Mouse (Mus musculus) embryo, embryonic 10.5 days (tissue): ENCODE measurements at regions not wholly inside any gene's neighbourhood (a gene's known extent, or its start where the extent isn't known, plus 50 kb on each side); places are given as distances from the start of the nearest gene placed in this dataset.
A peak's percentile ranks its signal among the peaks of the same experiment; 100 is the strongest.

Experiments
- DNase-seq: peaks from one replicate; pipeline ENCODE4 v3.0.0-alpha.2; 2015; ENCODE audit warnings: low spot score

DNA sequence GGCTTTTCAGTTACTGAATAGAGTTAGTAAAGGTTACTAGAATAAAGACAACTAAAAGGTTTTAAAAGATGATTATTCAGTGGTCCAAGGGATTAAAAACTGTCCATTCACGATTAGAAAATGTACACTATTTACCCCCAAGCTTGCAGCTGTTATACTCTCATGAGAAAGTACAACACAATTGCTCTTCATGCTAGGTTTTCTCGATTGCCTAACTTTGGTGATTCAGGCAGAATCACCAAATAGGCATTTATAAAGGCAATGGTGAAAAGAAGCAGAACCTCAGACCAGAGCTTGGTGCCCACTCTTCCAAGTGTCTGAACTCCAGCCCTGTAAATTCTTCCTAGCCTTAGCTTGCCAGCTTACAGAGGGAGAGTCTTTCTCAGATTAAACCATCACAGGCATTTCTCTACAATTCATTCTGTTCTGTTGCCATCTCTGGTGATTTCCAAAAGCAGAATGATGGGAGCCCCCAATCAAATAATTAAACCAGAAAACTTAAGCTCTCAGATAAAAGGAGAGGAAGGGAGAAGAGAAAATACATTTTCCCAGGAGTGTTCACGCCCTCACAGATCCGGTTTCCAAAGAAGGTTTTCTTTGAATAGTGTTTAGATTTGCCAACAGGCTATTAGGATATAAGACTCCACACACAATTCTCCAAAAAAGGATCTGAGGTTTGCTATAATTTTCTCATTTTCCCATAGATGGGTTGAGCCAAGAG is 657.0 kb downstream of the Slc22a22 start:
- DNase-seq = no peak

DNA sequence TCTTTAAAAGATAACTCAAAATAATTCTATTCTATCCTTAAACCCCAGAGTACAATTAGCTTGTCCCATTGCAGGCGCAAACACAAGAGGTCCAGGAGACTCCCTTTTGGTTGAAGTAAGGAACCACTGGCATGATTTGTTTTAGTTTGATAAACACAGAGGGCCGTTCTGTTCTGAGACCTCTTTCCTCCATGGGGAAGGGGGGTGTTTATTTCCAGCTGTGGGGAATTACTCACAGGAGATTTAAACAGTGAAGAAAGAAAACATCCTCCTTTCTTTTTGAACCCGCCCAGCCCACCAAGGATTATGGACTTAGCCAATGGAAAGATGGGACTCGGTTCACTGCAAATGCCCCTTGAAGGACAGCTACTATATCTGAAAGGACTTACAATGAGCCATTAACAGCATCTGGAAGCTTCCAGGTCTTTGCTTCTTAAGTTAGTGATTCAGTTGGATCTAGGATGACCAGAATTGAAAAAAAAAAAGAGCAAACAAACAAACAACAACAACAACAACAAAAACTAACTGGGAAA is 659.2 kb downstream of the Slc22a22 start:
- peak; percentile 57 for DNase-seq

DNA sequence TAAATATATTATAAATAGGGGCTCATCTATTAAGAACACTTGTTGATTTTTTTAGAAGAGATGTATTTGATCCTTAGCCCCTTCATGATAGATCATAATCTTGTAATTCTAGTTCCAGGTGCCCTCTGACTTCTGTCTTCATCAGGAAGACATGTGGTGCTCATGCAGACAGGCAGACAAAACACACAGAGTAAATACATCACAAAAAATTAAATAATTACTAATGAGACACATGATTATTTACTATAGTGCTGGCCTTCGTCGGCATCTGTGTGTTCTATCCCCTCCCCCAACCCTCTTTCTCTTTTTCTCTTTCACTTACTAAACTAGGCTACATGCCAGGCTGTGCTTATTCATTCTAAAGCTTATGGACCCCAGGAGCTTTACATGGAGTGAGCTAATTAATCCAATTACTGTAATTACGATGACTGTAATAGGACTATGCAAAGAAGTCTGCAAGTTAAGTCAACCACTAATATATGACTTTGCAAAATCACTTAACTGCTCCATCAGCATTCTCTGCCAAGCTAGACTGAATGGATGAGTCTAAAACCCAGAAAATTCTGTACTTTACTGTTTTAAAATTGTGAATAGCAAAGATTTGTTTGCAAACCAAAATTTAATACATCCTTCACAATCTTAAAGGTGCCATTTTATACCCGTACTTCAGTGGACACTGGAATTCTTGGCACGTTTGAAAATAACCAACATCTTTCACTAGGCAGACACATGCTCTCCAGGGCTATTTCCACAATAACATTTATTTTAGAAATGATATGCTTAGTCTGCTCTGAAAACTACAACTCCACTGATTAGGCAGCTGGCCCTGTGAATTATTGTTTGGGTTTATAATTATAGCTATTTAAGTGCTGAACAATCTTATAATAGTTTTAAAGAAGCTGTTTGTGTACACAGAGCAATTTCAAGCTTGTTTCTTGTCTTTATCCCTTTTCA is 659.9 kb downstream of the Slc22a22 start:
- no peak for DNase-seq

DNA sequence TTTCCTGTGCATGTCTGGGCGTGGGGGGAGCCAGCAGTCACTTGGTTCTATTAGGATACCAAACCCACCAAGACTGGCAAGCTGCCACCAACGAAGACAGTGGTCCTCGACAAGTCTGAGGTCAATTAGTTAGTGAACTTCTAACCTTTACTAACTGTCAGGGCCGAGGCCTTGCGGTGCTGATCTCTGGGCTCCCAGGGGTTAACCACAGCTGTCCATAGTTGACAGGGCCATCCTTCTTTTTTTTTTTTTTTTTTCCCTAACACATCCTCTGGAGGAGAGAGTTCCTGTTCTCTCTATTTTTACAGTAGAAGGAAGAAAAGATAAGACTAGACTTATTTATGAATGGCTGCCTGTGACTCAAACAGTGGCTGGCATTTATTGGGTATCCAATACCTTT is 663.5 kb downstream of the Slc22a22 start:
- DNase-seq = no peak

DNA sequence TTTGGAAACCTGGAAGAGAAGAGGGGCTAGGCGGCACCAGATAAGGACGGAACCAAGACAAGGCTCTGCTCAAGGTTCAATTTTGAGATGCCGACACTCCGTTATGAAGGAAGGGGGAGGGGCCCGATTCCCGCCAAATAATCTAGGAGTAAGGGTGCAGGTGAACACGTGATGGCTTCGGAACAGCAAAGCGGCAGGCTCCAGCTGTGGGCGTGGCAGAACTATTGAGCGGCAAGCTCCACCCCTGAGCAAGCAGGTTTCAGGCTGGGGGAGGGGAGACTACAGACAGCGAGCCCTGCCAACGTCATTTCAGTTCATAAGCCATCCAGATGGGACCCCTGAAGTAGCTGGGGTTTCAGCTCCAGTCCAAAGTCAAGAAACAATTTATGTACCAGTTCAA is 667.3 kb downstream of the Slc22a22 start:
- no peak for DNase-seq

DNA sequence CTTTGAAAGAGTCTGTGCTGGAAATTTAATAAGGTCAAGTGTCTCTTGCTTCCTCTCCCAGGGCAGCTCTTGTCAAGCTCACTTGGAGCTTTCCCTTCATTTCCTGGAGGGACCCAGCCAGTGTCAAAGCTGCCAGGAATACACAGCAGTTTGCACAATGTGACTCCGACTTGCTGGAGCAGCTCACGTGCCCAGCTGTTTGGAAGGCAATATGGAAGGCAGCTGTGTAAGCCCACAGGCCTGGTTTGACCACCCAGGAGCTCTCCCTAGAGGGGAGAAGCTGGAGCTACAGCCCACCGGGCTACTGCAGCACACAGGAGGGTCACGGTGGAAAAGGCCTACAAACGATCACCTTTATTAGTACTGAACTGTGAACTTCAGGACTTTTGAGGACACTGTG is 669.8 kb downstream of the Slc22a22 start:
- peak; percentile 63 for DNase-seq

DNA sequence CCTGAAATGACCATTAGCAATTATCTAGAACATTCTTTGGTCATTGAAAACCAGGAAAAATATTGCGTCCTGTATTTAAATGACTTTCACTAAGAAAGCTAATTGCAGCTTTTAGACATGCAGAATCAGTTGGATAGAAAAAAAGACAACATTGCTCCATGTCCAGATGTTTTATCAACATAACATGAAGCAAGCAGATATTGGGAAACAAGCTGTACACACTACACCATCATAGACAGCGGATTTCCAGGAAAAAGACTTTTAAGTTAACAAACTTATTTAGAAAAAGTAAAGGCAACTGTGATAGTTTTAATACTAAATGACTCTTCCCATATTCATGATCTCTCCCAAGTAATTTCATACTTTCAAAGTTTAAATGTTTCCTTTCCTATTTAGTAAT is 675.5 kb downstream of the Slc22a22 start:
- no peak for DNase-seq

DNA sequence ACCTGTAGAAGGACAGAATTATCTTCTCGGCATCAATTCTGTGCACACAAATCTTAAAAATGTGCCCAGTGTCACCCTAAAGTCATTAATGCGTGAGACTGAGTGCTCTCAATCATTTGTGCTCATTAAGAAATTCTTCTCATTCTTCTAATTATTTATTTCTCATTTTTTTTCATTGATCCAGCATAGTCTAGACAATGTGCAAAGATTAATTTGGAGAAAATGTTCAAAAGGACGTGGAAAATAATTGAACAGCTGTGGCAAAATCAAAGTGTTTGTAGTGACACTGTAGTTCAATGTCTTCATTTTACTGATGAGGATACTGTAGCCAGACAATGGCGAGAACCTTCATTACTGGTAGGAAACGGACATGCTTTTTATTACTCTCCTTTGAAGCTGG is 702.0 kb downstream of the Slc22a22 start:
- no peak for DNase-seq

DNA sequence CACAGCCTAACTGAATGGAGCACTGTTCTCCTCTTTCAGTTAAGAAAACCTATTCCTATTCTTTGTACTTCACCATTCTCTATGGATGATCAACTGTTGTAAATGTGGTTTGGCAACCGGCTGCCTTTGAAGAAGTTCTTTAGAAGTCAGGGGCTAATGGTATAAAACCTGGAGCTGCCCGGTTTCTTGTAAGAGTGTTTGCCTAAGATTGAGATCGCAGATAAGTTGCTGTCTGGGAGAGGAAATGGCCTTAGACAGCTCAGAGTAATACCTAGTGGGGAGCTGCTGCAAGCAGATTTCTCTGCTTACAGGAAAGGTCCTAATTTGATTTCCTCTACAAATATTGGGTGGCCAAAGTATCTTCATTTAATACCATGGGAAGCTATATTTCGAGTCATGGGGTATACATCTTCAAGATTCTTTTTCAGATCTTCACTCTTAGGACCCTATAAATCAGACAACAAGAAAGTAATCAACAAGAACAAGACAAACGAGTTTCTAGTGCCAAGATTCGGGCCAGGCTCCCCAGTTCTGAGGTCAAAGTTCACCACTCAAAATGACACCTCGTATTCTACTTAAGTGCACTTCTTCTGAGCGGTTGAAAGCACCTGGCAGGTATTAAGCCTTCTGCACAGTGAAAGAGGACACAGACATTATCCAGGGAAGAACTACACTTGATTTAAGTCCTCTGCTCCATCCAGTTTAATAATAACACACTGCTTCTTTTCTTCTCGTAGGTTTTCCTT is 702.6 kb downstream of the Slc22a22 start:
- DNase-seq = peak; percentile 34

DNA sequence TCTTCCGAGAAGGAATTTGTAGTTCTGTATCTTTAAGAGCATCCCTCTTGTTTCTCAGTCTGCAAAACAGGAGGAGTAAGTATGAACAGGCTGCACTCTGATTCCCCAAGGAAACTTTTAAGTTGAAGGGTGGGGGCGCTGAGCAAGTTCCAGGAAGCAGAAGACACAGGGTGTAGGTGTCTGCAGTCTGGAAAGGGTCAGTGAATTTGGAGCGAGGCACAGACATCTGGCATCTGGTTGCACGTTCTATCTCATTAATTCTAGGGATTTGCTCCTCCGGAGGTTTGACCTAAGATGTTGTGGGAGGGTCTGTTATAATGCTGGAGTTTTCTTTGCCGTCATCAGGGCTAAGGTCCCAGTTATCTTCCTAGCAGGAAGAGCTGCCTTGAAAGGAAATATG is 711.1 kb downstream of the Slc22a22 start:
- no peak for DNase-seq

DNA sequence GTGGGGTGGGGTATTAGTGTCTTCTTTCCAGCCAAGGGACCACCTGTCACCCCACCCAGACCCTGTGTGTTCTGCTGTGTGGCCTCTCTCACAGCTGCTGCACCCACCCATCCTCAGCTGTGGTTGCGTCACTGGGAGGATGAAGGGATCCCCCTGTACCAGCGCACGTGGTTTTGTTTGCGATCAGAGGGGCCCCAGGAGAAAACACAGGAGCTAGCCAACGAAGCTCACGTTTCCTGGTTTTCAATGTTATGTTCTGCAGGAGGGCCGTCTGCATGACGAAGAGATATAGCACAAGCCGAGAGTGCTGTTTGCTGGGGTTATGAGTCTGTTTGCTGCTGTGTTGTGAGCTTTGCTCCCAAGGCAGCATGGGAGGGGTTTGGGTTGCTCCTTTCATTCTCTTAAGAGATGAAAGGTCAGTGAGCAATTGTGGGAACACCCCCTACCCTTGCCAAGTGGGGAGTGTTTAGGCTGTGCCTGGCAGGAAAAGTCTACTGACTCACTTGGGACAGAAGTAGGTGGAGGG is 712.4 kb downstream of the Slc22a22 start:
- no peak for DNase-seq

DNA sequence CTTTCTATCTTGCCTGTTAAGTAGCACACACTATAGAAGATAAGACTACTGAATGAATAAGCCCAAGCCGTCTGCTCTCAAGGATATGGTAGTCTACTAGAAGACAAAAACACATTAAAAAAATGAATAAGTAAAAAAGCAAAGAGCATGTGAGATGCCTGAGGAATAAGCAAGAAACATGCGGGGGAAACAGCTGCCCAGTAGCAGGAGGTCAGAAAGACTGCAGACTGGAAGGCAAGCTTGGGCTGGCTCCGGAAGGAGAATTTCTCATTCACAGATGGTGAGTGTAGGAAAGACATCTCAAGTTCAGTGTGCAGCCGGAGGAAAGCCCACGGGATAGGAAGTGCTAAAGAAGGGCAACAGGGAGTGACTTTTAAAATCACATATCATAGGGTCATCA is 713.4 kb downstream of the Slc22a22 start:
- DNase-seq = no peak

DNA sequence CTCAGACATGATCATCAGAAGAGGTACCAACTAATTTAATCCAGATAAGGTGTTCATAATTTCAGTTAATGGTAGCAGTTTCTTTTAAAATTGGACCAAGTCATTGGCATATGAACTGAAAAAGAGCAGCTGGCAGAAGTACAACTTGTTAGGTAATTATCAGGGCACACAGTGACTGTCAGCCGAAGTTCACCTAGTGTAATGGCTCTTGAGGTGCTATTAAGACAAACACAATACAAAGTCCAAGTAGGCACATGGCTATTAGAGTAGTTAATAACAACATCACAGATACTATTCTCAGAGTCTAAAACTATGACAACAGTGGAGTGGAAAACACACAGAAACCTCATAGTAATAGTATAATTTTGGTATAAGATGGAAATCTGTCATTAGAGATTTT is 730.7 kb downstream of the Slc22a22 start:
- DNase-seq = no peak

DNA sequence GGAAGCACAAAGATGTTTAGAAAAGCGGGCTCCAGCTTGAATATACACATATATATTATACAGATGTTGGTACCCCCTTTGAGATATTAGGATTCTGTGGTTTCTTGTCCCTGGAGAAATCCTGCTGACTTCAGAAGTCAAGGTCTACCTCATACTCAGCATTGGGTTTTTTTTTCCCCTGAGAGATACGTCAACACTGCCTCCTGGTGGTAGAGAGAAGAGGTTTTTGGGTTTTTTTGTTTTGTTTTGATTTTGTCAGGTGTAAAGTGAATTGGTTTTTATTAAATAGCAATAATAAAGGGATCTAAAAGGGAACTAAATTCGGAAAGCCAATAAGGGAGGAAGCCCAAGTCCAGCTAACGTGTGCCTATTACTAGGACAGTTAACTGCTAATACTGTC is 732.5 kb downstream of the Slc22a22 start:
- peak; percentile 65 for DNase-seq
